In the genomic region with DNA sequence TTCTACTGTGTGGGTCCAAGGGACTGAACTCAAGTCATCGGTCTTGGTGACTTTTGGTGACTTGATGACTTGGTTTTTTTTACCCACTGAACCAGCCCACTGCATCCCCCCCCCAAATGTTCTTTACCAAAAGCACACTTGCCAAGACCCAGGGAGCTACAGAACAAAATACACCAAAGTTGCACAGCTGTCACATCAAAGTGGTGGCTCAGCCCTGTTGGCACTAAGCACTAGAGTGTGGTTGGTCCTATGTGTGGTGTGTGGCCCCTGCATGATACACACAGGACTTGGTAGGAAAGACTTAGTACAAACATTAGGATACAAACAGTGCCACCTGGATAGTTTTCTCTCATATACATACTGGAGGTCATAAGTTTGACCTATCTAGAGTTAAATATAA, we compare ENCODE assay signal across 25 mouse cellular contexts.
DNase-seq lines count a peak whose midpoint lies in the region; ATAC-seq and TF ChIP-seq lines count a peak whose summit lies in the region.
"Had no signal": no experiment of that assay in that cellular context is flagged by ENCODE, and none has a peak within 500 bp of the region (broad histone marks: within the 10 kb centered on the region; RNA-seq: fewer than 3 reads in every experiment).

No protein-coding gene starts in this region.

- H3K4me2 ChIP-seq in heart, embryonic 11.5 days: no peak overlapping the region
- H3K4me2 ChIP-seq: hindbrain, embryonic 14.5 days; kidney, embryonic 15.5 days; limb, embryonic 12.5 days; liver, embryonic 15.5 days; lung, embryonic 14.5 days; neural tube, embryonic 13.5 days had no signal

- no peaks in the 10 kb centered on the region; the same call in 1 of the 2 replicates for H3K27me3 ChIP-seq in heart, adult 2 months (ENCODE audit: control insufficient read depth, insufficient read depth, low read length)
- H3K27me3 ChIP-seq in heart, embryonic 11.5 days (ENCODE audit: control insufficient read depth, insufficient read depth, low read length): no peaks in the 10 kb centered on the region
- H3K27me3 ChIP-seq: kidney, embryonic 15.5 days; limb, embryonic 12.5 days; liver, embryonic 15.5 days; neural tube, embryonic 13.5 days; Patski had no signal

- WGBS in heart, adult 2 months: 97% methylated on average over 1 of the region's 1 CpGs
- WGBS in heart, embryonic 11.5 days (ENCODE audit: insufficient replicate concordance): 92% methylated on average over 1 of the region's 1 CpGs

- no peak overlapping the region for H3K9ac ChIP-seq in heart, adult 2 months (ENCODE audit: low read depth, low read length)
- no peak overlapping the region for H3K9ac ChIP-seq in heart, embryonic 11.5 days (ENCODE audit: low read depth, low read length)
- H3K9ac ChIP-seq: forebrain, postnatal 0 days; hindbrain, embryonic 14.5 days; kidney, embryonic 15.5 days; limb, embryonic 12.5 days; liver, embryonic 15.5 days; lung, embryonic 14.5 days; neural tube, embryonic 13.5 days had no signal

- H3K9me3 ChIP-seq in heart, embryonic 11.5 days (replicated peaks; ENCODE audit: control insufficient read depth, low read length): no peaks in the 10 kb centered on the region
- H3K9me3 ChIP-seq: kidney, embryonic 15.5 days; limb, embryonic 12.5 days; liver, embryonic 15.5 days; midbrain, embryonic 10.5 days; neural tube, embryonic 13.5 days had no signal

- peak overlapping the region; percentile 38; the same call in 1 of the 2 replicates for H3K27ac ChIP-seq in heart, adult 2 months
- H3K27ac ChIP-seq in heart, embryonic 11.5 days (ENCODE audit: low read depth, low read length): no peak overlapping the region
- H3K27ac ChIP-seq: hindbrain, embryonic 14.5 days; kidney, embryonic 15.5 days; limb, embryonic 12.5 days; liver, embryonic 15.5 days; midbrain, embryonic 10.5 days; neural tube, embryonic 13.5 days had no signal

- TF ChIP-seq CTCF in heart, adult 2 months (IDR thresholded peaks at IDR 0.05): no peak

- peaks cover 1% of the 10 kb centered on the region; the same call in 1 of the 2 replicates for H3K79me2 ChIP-seq in heart, adult 2 months (replicated peaks; ENCODE audit: control insufficient read depth, insufficient read depth, low read length)

- ATAC-seq in heart, embryonic 11.5 days (replicated peaks; ENCODE audit: insufficient number of reproducible peaks, low FRiP score, low TSS enrichment): no peak
- no peak for ATAC-seq in cerebellum, adult (ENCODE audit: insufficient number of reproducible peaks, low FRiP score, low TSS enrichment)
- ATAC-seq: forebrain, postnatal 0 days; intestine, postnatal 0 days; Patski had no signal

- no peak overlapping the region for H3K4me3 ChIP-seq in heart, adult 2 months
- no peak overlapping the region for H3K4me3 ChIP-seq in heart, embryonic 11.5 days (ENCODE audit: low read depth, low read length)
- H3K4me3 ChIP-seq: erythroblast, embryonic 14.5 days; kidney, embryonic 15.5 days; limb, embryonic 12.5 days; liver, embryonic 15.5 days; midbrain, embryonic 10.5 days; neural tube, embryonic 13.5 days had no signal

- no peak for DNase-seq in heart, adult 2 months
- DNase-seq in T-cell, adult 2 months (ENCODE audit: low spot score): peak; percentile 19
- peak; percentile 20 to 58 for DNase-seq in thymus, adult 18-20 months
- DNase-seq in thymus, postnatal 36 days: peak; percentile 31 to 57
- DNase-seq in right cerebral cortex, postnatal 14 days: no peak
- DNase-seq: adrenal gland, postnatal 25 days; cerebellum, adult 2 months; cerebellum, postnatal 14 days; forebrain, postnatal 0 days; gastrocnemius, postnatal 25 days; heart, adult 18-20 months; right cerebral cortex, postnatal 25 days; spleen, adult 18-20 months had no signal

- intact Hi-C loops in heart, adult 2 months (cut with DNase I): no loop called here

- TF ChIP-seq POLR2A in heart, adult 2 months (IDR thresholded peaks at IDR 0.05; ENCODE audit: insufficient read depth, low read depth, low read length): no peak

- H3K36me3 ChIP-seq in heart, adult 2 months (ENCODE audit: control insufficient read depth, insufficient read depth, low read length): no peaks in the 10 kb centered on the region
- H3K36me3 ChIP-seq in heart, embryonic 11.5 days (ENCODE audit: control insufficient read depth, insufficient read depth, low read length): no peaks in the 10 kb centered on the region
- H3K36me3 ChIP-seq: limb, embryonic 12.5 days; liver, embryonic 15.5 days; midbrain, embryonic 10.5 days; neural tube, embryonic 13.5 days had no signal

- peaks cover 9% of the 10 kb centered on the region for H3K4me1 ChIP-seq in heart, adult 2 months (ENCODE audit: control insufficient read depth, insufficient read depth, low read length)
- H3K4me1 ChIP-seq in heart, embryonic 11.5 days (ENCODE audit: control insufficient read depth, insufficient read depth, low read length): peaks cover 26% of the 10 kb centered on the region

- no peak for TF ChIP-seq EP300 in heart, adult 2 months (IDR thresholded peaks at IDR 0.05; ENCODE audit: insufficient read depth, low read depth, low read length)

Comparison
In these comparisons a context has a peak if more than half of its experiments do, and no peak if none do; other contexts are left out.
1. DNase-seq: peak in T-cell, adult 2 months (single experiment), thymus, adult 18-20 months (2 of 2) and thymus, postnatal 36 days (2 of 2); none in heart, adult 2 months (0 of 2) and right cerebral cortex, postnatal 14 days (single experiment).